Mouse (Mus musculus) midbrain, postnatal 0 days (tissue): ENCODE data around the gene Selenoo. TPM values are rescaled to one million over a fixed set of nuclear protein-coding genes. Genes with fewer than 3 reads are reported as not detected.

Source experiments
- ATAC-seq: fragments of 200-750 bp; cut with Nextera tagmentation; 2 replicates; pipeline ENCODE4 v1.8.0; 2017; ENCODE audit warnings: moderate number of reproducible peaks, mild to moderate bottlenecking, moderate TSS enrichment, moderate library complexity; ENCODE audit not compliant: low FRiP score
- DNase-seq: peaks from one replicate; pipeline ENCODE4 v3.0.0-alpha.2; 2015; ENCODE audit warnings: low spot score
- H3K27ac ChIP-seq: fragments of 300-500 bp; sonication (generic); 2 replicates; pipeline ENCODE4 v1.5.1; 2014; ENCODE audit warnings: low read depth, mild to moderate bottlenecking, low read length, mixed read lengths
- H3K27me3 ChIP-seq: fragments of 300-500 bp; sonication (generic); 2 replicates; pipeline ENCODE4 v1.6.1; 2014; ENCODE audit warnings: low read length, control low read depth, mixed read lengths; ENCODE audit not compliant: insufficient read depth
- H3K36me3 ChIP-seq: fragments of 300-500 bp; sonication (generic); 2 replicates; pipeline ENCODE4 v1.6.1; 2014; ENCODE audit warnings: low read length, control low read depth, mixed read lengths; ENCODE audit not compliant: insufficient read depth
- H3K4me1 ChIP-seq: fragments of 300-500 bp; sonication (generic); 2 replicates; pipeline ENCODE4 v1.6.1; 2014; ENCODE audit warnings: mild to moderate bottlenecking, control low read depth, antibody characterized with exemption, low read length, mixed read lengths; ENCODE audit not compliant: insufficient read depth
- H3K4me2 ChIP-seq: fragments of 300-500 bp; sonication (generic); 2 replicates; pipeline ENCODE4 v1.6.1; 2014; ENCODE audit warnings: low read depth, mild to moderate bottlenecking, low read length, mixed read lengths; ENCODE audit not compliant: poor library complexity, severe bottlenecking
- H3K4me3 ChIP-seq: fragments of 300-500 bp; sonication (generic); 2 replicates; pipeline ENCODE4 v1.5.1; 2014; ENCODE audit warnings: low read depth, mild to moderate bottlenecking, low read length, moderate library complexity
- H3K9ac ChIP-seq: fragments of 300-500 bp; sonication (generic); replicated peaks from 2 replicates; pipeline ENCODE4 v1.6.1; 2014; ENCODE audit warnings: mild to moderate bottlenecking, low read length, moderate library complexity, mixed read lengths; ENCODE audit not compliant: poor library complexity, severe bottlenecking
- H3K9me3 ChIP-seq: fragments of 300-500 bp; sonication (generic); 2 replicates; pipeline ENCODE4 v1.6.1; 2016; ENCODE audit warnings: low read length, control low read depth
- CTCF ChIP-seq: IDR thresholded peaks from 2 replicates; pipeline ENCODE4 v1.5.1; 2016; ENCODE audit warnings: antibody characterized with exemption, mild to moderate bottlenecking
- WGBS: fragments of 180-500 bp; shearing (Covaris S2); extraction: QIAGEN DNeasy Blood & Tissue Kit; methylation state at CpG from one replicate; pipeline ENCODE4 v1.1.7; 2014; 5-methylcytosine and 5-hydroxymethylcytosine counted together
- polyA plus RNA-seq: library from polyadenylated mRNA; unstranded; fragments of >200 nt; fragmentation: Nextera tagmentation; extraction: Ambion mirVana; gene quantifications from 2 replicates; pipeline ENCODE4 v1.2.1, GENCODE M21; 2015
- total RNA-seq: library from RNA; depleted of rRNA; stranded (reverse); fragments of >200 nt; gene quantifications from 2 replicates; pipeline ENCODE4 v1.2.3, GENCODE M21; 2014

Gene Selenoo
- total and polyA plus RNA-seq, 2 experiments from 2014 or later = 19.0 to 42.3 TPM

DNA sequence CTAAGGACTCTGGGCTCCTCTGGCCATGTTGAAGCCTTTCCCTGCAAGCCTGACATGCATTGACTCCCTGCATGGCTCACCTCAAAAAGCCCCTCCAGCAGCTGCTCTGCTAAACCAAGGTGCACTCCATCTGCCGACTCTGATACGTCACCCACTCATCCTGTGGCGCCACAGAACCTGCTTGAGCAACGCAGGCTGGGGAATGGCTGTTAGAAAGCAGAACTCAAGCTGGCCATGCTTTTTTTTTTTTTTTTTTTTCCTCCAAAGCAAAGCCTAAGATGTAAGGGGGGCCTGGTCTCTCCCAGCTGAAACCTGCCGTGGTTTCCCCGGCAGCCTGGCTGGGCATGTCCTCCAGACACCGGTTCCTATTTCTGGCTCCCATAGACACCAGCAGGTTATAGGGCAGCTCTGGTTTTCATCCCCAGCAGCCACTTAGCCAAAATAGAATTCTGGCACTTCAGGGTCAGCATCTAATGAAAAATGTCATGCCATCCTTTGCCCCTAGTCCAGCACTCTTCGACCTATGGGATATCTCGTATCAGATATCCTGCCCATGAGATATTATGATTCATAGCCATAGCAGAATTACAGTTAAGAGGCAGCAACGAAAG lies 14.8 kb upstream of the Selenoo start:
- no peak for ATAC-seq
- no peak overlapping the region for H3K4me3 ChIP-seq

GRCm38 (mm10) chr15:89074613-89075477 lies 14.0 kb upstream of the Selenoo start, which contains the start of gene Trabd:
Trabd (plus strand) TSS chr15:89075124.
- peak; percentile 24 for DNase-seq

More for the DNA sequence above, 14.8 kb upstream of the Selenoo start:
- peaks cover 16% of the 10 kb centered on the region for H3K4me1 ChIP-seq
- H3K36me3 ChIP-seq = peaks cover 21% of the 10 kb centered on the region
- DNase-seq = no peak
- no peak overlapping the region for H3K9ac ChIP-seq
- no peaks in the 10 kb centered on the region for H3K9me3 ChIP-seq
- H3K27ac ChIP-seq = no peak overlapping the region
- TF ChIP-seq CTCF = no peak
- H3K27me3 ChIP-seq = no peaks in the 10 kb centered on the region
- 86% methylated on average over 10 of the region's 10 CpGs for WGBS
- no peak overlapping the region for H3K4me2 ChIP-seq

DNA sequence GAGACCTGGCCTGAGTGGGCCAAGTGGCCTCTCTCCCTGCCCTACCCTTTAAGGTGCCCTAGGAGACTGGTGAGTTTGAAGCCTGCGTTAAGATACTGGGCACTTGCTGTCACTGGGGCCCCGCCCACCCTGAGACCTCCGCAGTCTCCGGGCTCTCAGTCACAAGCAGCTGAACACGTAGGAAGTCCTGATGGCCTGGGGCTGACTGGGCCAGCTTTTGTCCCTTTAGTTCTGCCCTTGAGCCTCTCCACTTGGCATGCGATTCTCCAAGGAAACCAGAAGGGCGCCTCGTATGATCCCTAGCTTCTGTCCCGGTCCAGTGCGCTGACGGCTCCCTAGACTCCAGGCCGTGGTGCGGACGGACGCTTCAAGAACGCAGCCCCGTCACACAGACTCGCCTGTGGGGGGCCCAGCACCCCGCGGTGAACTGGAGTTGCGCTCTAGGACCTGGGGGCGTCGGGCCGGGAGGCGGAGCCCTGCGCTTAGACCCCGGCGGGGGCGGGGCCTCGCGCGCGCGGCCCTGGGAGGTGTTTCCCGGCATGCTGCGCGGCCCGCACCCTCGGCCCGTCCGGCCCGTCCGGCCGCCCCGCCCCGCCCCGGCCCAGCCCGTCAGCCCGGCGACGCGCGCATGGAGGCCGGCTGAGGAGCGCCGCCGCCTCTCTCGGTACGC lies 13.3 kb upstream of the Selenoo start:
- Histone ChIP-seq H3K9me3 (no peaks in the 10 kb centered on the region), H3K36me3 (peaks cover 8% of the 10 kb centered on the region), H3K27me3 (no peaks in the 10 kb centered on the region), H3K4me2 (peak overlapping the region; percentile 71), H3K9ac (peak overlapping the region; percentile 79), H3K4me3 (peak overlapping the region; percentile 81), H3K4me1 (peaks cover 16% of the 10 kb centered on the region), H3K27ac (peak overlapping the region; percentile 82)
- ATAC-seq (peak; percentile 88), DNase-seq (peak; percentile 93)
- peak; percentile 52 for TF ChIP-seq CTCF
- under 1% methylated on average over 47 of the region's 59 CpGs for WGBS

More at GRCm38 (mm10) chr15:89074613-89075477, 14.0 kb upstream of the Selenoo start, which contains the start of gene Trabd:
- Histone ChIP-seq H3K36me3 (peaks cover 16% of the 10 kb centered on the region), H3K4me2 (peak within 1 kb of the TSS; percentile 71), H3K27ac (peak within 1 kb of the TSS; percentile 82), H3K4me3 (peak within 1 kb of the TSS; percentile 81), H3K27me3 (no peaks in the 10 kb centered on the region), H3K9ac (peak within 1 kb of the TSS; percentile 79), H3K9me3 (no peaks in the 10 kb centered on the region), H3K4me1 (peaks cover 16% of the 10 kb centered on the region)
- ATAC-seq = no peak; the same call in 1 of the 2 replicates
- 25% methylated on average over 11 of the region's 11 CpGs for WGBS
- TF ChIP-seq CTCF = no peak

GRCm38 (mm10) chr15:89076156-89076731 lies 12.6 kb upstream of the Selenoo start:
- Histone ChIP-seq H3K27me3 (no peaks in the 10 kb centered on the region), H3K36me3 (0 out of 2 replicates have a peak, but pooled peaks cover 3% of the 10 kb centered on the region), H3K9ac (peak overlapping the region; percentile 79), H3K4me1 (peaks cover 16% of the 10 kb centered on the region), H3K9me3 (no peaks in the 10 kb centered on the region), H3K4me3 (peak overlapping the region; percentile 81), H3K27ac (peak overlapping the region; percentile 82), H3K4me2 (peak overlapping the region; percentile 71)
- peak; percentile 59 for ATAC-seq
- DNase-seq = peak; percentile 48
- whole genome bisulfite sequencing = under 1% methylated on average over 34 of the region's 39 CpGs
- no peak for TF ChIP-seq CTCF

DNA sequence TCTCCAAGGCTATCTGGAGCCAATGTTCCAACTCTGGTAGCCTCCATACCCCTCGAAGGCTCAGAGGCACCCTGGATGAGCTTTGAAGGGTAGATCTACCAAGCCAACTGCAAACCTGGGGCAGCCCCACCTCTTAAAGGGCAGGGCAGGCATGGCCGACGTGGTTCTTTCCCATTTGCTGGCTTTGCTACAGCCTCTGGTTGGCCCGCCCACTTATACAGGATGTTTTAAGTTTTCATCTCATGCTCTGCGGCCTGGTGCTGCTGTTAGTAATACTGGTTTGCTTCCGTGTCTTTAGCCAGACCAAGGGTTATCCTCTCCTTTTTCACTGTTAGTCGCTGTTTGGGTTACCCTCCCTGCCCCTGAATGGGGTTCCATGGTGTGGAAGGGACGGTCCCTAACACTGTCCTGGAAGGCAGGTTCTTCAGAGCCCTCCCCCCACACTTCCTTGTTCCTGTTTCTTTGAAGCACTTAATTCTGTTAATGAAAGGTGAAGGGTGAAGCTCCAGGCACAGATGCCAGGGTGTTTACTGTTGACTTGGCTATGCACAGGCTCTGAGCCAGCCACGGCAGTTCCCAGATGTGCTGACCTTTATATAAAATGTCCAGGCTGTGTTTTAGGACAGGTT lies 10.6 kb upstream of the Selenoo start:
- Histone ChIP-seq H3K27ac (no peak overlapping the region), H3K4me2 (peak overlapping the region; percentile 71), H3K27me3 (no peaks in the 10 kb centered on the region), H3K9me3 (no peaks in the 10 kb centered on the region), H3K4me1 (peaks cover 16% of the 10 kb centered on the region), H3K36me3 (peaks cover 21% of the 10 kb centered on the region), H3K4me3 (0 out of 2 replicates have a peak overlapping the region, but pooled peaks have one; percentile 3), H3K9ac (no peak overlapping the region)
- no peak for DNase-seq
- WGBS = 75% methylated on average over 9 of the region's 9 CpGs
- no peak for ATAC-seq
- no peak for TF ChIP-seq CTCF
